Mouse (Mus musculus) liver, adult 2 months (tissue): ENCODE measurements at regions not wholly inside any gene's neighbourhood (a gene's known extent, or its start where the extent isn't known, plus 50 kb on each side); places are given as distances from the start of the nearest gene placed in this dataset.

Experiments
- DNase-seq: peaks from one replicate; pipeline ENCODE4 v3.0.0-alpha.2; 2011; ENCODE audit warnings: low read depth, low spot score; ENCODE audit errors: extremely low read depth
- H3K27ac ChIP-seq: fragments of 200-500 bp; replicated peaks from 2 replicates; pipeline ENCODE4 v1.5.1; 2012; ENCODE audit warnings: low read depth, mild to moderate bottlenecking, control low read depth, inconsistent platforms, low read length; ENCODE audit not compliant: insufficient read depth
- H3K27me3 ChIP-seq: fragments of 200-500 bp; 2 replicates; pipeline ENCODE4 v1.6.1; 2012; ENCODE audit warnings: mild to moderate bottlenecking, moderate library complexity, low read length, inconsistent platforms; ENCODE audit not compliant: control insufficient read depth, insufficient read depth
- H3K36me3 ChIP-seq: fragments of 200-500 bp; 2 replicates; pipeline ENCODE4 v1.6.1; 2012; ENCODE audit warnings: low read length, inconsistent platforms; ENCODE audit not compliant: control insufficient read depth, insufficient read depth
- H3K4me1 ChIP-seq: fragments of 200-500 bp; 2 replicates; pipeline ENCODE4 v1.6.1; 2011; ENCODE audit warnings: low read length; ENCODE audit not compliant: control insufficient read depth, insufficient read depth
- H3K4me3 ChIP-seq: fragments of 200-500 bp; 2 replicates; pipeline ENCODE4 v1.5.1; 2011; ENCODE audit warnings: low read depth, mild to moderate bottlenecking, control low read depth, low read length, moderate library complexity; ENCODE audit not compliant: insufficient read depth
- H3K79me2 ChIP-seq: fragments of 200-500 bp; 2 replicates; pipeline ENCODE4 v1.6.1; 2012; ENCODE audit warnings: inconsistent platforms, mild to moderate bottlenecking, low read length, moderate library complexity; ENCODE audit not compliant: control insufficient read depth, insufficient read depth
- H3K9ac ChIP-seq: fragments of 200-500 bp; 2 replicates; pipeline ENCODE4 v1.6.1; 2012; ENCODE audit warnings: low read depth, mild to moderate bottlenecking, control low read depth, inconsistent platforms, low read length
- CTCF ChIP-seq: fragments of 200-500 bp; IDR thresholded peaks from 2 replicates; pipeline ENCODE4 v1.5.1; 2011; ENCODE audit warnings: low read depth, low read length, control low read depth
- POLR2A ChIP-seq: fragments of 200-500 bp; IDR thresholded peaks from 2 replicates; pipeline ENCODE4 v1.6.1; 2011; ENCODE audit warnings: low read length, control low read depth; ENCODE audit not compliant: insufficient read depth; ENCODE audit errors: extremely low read depth
- WGBS: fragments of 180-500 bp; shearing (Covaris S2); methylation state at CpG from one replicate; pipeline ENCODE4 v1.1.7; 2018; 5-methylcytosine and 5-hydroxymethylcytosine counted together

DNA sequence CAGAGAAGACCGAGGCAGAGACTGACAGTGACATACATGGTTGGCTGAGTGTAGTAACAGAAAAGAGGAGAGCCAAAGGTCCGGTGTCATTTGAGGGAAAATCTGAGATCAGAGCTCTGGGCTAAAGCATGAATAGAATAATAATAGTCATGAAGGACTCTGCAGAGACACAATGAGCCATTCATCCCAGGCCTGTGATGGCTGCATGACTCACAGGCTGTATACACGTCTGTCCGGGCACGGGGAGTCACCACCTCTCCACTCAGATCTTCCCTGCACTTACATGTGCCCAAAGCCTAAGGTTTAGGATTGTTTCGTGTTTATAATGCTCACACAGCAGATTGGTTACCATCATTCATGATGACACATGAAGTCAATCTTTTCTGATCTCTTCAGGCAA is 246.2 kb upstream of the Jmjd1c start:
- Histone ChIP-seq H3K27ac (no peak overlapping the region), H3K79me2 (no peaks in the 10 kb centered on the region), H3K36me3 (no peaks in the 10 kb centered on the region), H3K27me3 (no peaks in the 10 kb centered on the region), H3K4me1 (peaks cover 2% of the 10 kb centered on the region), H3K4me3 (no peak overlapping the region), H3K9ac (no peak overlapping the region)
- 81% methylated on average over 6 of the region's 6 CpGs for WGBS
- TF ChIP-seq POLR2A (no peak), CTCF (no peak)
- no peak for DNase-seq

- Histone ChIP-seq H3K4me1 (peaks cover 2% of the 10 kb centered on the region), H3K4me3 (no peak overlapping the region), H3K36me3 (no peaks in the 10 kb centered on the region), H3K9ac (no peak overlapping the region), H3K79me2 (no peaks in the 10 kb centered on the region), H3K27me3 (no peaks in the 10 kb centered on the region), H3K27ac (peak overlapping the region; percentile 44; the same call in 1 of the 2 replicates)
- WGBS = 72% methylated on average over 4 of the region's 4 CpGs
- no peak for DNase-seq
- TF ChIP-seq CTCF (no peak), POLR2A (no peak)
Measured at GRCm38 (mm10) chr10:66850972-66851478, 244.9 kb upstream of the Jmjd1c start.

GRCm38 (mm10) chr10:66851841-66852240 is 244.1 kb upstream of the Jmjd1c start:
- H3K4me1 ChIP-seq = peaks cover 2% of the 10 kb centered on the region
- H3K4me3 ChIP-seq = no peak overlapping the region
- no peak overlapping the region for H3K9ac ChIP-seq
- no peak for TF ChIP-seq POLR2A
- TF ChIP-seq CTCF = no peak
- peak; percentile 20 for DNase-seq
- no peaks in the 10 kb centered on the region for H3K36me3 ChIP-seq
- 70% methylated on average over 5 of the region's 5 CpGs for whole genome bisulfite sequencing
- no peaks in the 10 kb centered on the region for H3K27me3 ChIP-seq
- no peaks in the 10 kb centered on the region for H3K79me2 ChIP-seq
- H3K27ac ChIP-seq = peak overlapping the region; percentile 51

DNA sequence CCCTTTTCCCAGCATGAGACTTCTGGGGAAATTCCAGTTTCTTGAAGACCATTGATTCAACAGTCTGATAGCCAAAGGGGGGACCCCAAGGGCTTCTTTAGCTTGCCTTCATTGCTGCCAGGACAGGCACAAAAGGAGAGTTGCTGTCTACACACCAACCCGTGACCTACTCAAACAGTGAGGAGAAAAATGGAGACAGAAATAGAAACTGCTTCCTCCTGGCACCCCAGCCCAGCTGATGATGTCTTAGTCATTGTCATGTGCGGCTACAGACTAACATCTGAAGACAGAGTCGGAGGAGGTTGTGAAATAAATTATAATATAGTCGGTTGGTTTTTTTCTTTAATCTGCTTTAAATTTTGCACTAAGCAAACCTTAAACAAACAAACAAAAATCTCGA is 243.2 kb upstream of the Jmjd1c start:
- peaks cover 2% of the 10 kb centered on the region for H3K4me1 ChIP-seq
- TF ChIP-seq CTCF (no peak), POLR2A (no peak)

DNA sequence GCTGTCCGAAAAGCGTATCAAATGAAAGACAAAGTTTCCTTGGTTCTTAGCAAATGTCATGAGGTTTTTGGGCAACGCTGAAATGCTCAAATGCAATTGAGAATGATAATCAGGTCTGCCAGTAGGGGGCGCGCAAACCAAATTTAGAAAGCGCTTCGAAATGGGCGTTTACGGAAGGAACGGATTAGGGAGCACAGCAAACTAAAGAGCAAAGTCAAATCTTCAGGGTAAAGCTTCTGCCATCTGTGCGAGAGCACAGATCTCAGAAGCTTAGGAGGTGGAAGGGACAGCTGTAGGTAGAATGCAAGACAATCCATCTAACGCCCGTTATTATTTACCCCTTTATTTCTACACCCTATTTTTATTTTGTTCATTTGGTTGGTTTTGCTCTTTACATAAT is 242.7 kb upstream of the Jmjd1c start:
- H3K27ac ChIP-seq = no peak overlapping the region
- H3K4me1 ChIP-seq = peaks cover 2% of the 10 kb centered on the region
- H3K27me3 ChIP-seq = no peaks in the 10 kb centered on the region
- no peaks in the 10 kb centered on the region for H3K36me3 ChIP-seq
- DNase-seq = peak; percentile 70
- TF ChIP-seq CTCF (peak; percentile 64), POLR2A (no peak)
- 7% methylated on average over 13 of the region's 13 CpGs for WGBS
- no peaks in the 10 kb centered on the region for H3K79me2 ChIP-seq
- no peak overlapping the region for H3K4me3 ChIP-seq
- no peak overlapping the region; the same call in 1 of the 2 replicates for H3K9ac ChIP-seq

More for the DNA sequence above, 243.2 kb upstream of the Jmjd1c start:
- 46% methylated on average over 5 of the region's 5 CpGs for WGBS
- DNase-seq = peak; percentile 32
- no peaks in the 10 kb centered on the region for H3K79me2 ChIP-seq
- no peak overlapping the region for H3K9ac ChIP-seq
- H3K27me3 ChIP-seq = no peaks in the 10 kb centered on the region
- H3K4me3 ChIP-seq = no peak overlapping the region
- H3K36me3 ChIP-seq = no peaks in the 10 kb centered on the region
- H3K27ac ChIP-seq = peak overlapping the region; percentile 48

DNA sequence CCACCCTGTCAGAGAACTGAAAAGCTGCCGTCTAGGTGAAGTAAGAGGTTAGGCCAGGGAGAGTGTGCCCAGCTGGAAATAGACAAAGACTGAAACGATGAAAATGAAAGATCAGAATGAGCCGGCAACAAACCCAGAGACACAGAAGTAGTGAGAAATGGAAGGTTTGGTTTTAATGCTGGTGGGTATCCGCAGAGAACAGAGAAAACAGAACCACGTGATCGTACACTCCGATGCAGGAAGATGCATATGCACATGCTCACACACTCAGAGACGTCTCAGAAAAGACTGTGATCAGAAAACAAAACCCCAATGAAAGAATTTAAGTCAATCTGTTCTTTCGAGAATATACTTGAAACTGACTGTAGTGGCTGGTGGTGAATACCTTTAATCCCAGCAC is 241.0 kb upstream of the Jmjd1c start:
- Histone ChIP-seq H3K9ac (no peak overlapping the region), H3K4me3 (no peak overlapping the region), H3K27me3 (no peaks in the 10 kb centered on the region), H3K36me3 (no peaks in the 10 kb centered on the region), H3K27ac (no peak overlapping the region), H3K79me2 (no peaks in the 10 kb centered on the region), H3K4me1 (peaks cover 2% of the 10 kb centered on the region)
- TF ChIP-seq POLR2A (no peak), CTCF (no peak)
- 96% methylated on average over 9 of the region's 9 CpGs for WGBS
- DNase-seq = no peak
